Mouse (Mus musculus) forebrain, embryonic 13.5 days (tissue): ENCODE data around the gene A630095N17Rik. TPM values are rescaled to one million over a fixed set of nuclear protein-coding genes. Genes with fewer than 3 reads are reported as not detected.

Experiments
- ATAC-seq: fragments of 200-750 bp; cut with Nextera tagmentation; 2 replicates; pipeline ENCODE4 v1.8.0; 2017
- H3K27ac ChIP-seq: fragments of 300-500 bp; sonication (generic); 2 replicates; pipeline ENCODE4 v1.5.1; 2015; ENCODE audit warnings: inconsistent platforms, mild to moderate bottlenecking, moderate library complexity
- H3K27me3 ChIP-seq: fragments of 300-500 bp; sonication (generic); 2 replicates; pipeline ENCODE4 v1.6.1; 2015; ENCODE audit warnings: mild to moderate bottlenecking, inconsistent platforms
- H3K36me3 ChIP-seq: fragments of 300-500 bp; sonication (generic); 2 replicates; pipeline ENCODE4 v1.6.1; 2015; ENCODE audit warnings: mild to moderate bottlenecking, inconsistent platforms; ENCODE audit not compliant: poor library complexity, severe bottlenecking
- H3K4me1 ChIP-seq: fragments of 300-500 bp; sonication (generic); 2 replicates; pipeline ENCODE4 v1.6.1; 2015; ENCODE audit warnings: inconsistent platforms
- H3K4me2 ChIP-seq: fragments of 300-500 bp; sonication (generic); 2 replicates; pipeline ENCODE4 v1.6.1; 2015; ENCODE audit warnings: inconsistent platforms, mild to moderate bottlenecking, moderate library complexity
- H3K4me3 ChIP-seq: fragments of 300-500 bp; sonication (generic); 2 replicates; pipeline ENCODE4 v1.5.1; 2015; ENCODE audit warnings: mild to moderate bottlenecking, inconsistent platforms
- H3K9ac ChIP-seq: fragments of 300-500 bp; sonication (generic); 2 replicates; pipeline ENCODE4 v1.6.1; 2015; ENCODE audit warnings: mild to moderate bottlenecking, inconsistent platforms
- H3K9me3 ChIP-seq: fragments of 300-500 bp; sonication (generic); replicated peaks from 2 replicates; pipeline ENCODE4 v1.6.1; 2016; ENCODE audit warnings: inconsistent platforms
- WGBS: fragments of 180-500 bp; shearing (Covaris S2); methylation state at CpG from one replicate; pipeline ENCODE4 v1.1.7; 2015; 5-methylcytosine and 5-hydroxymethylcytosine counted together
- polyA plus RNA-seq: library from polyadenylated mRNA; unstranded; fragments of >200 nt; fragmentation: Nextera tagmentation; extraction: Ambion mirVana; gene quantifications from 2 replicates; pipeline ENCODE4 v1.2.1, GENCODE M21; 2015

The A630095N17Rik gene
- polyA plus RNA-seq, 1 experiment from 2014 or later: not detected

GRCm38 (mm10) chr1:75208967-75209678 is 22.8 kb downstream of the A630095N17Rik start:
- H3K4me1 ChIP-seq: peaks cover 42% of the 10 kb centered on the region
- 11% methylated on average over 34 of the region's 34 CpGs for WGBS
- H3K27me3 ChIP-seq: no peaks in the 10 kb centered on the region; the same call in 1 of the 2 replicates
- ATAC-seq: no peak
- peaks cover 24% of the 10 kb centered on the region for H3K36me3 ChIP-seq
- peak overlapping the region; percentile 36 for H3K4me3 ChIP-seq
- peak overlapping the region; percentile 92 for H3K4me2 ChIP-seq
- H3K9ac ChIP-seq: peak overlapping the region; percentile 52
- H3K9me3 ChIP-seq: no peaks in the 10 kb centered on the region
- no peak overlapping the region for H3K27ac ChIP-seq

DNA sequence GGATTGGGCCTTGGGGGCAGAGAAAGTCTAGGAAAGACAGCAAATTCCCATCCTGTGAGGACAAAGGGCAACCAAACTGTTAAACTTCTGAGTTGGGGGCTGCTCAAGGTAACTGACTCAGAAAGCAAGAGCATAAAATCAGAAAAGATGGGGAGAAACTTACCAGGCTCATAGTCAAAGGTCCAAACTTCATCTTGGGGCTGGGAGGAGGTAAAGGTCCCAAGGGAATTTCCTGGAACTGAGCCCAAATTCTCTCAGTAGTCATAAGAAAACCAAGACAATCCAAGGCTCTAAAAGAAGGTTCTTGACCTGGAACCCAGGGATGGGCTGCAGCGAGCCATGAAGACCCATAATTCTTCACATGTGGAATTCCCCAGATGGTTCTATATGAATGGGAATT is 30.7 kb downstream of the A630095N17Rik start:
- no peaks in the 10 kb centered on the region for H3K27me3 ChIP-seq
- WGBS: 95% methylated on average over 1 of the region's 1 CpGs
- no peak for ATAC-seq
- no peaks in the 10 kb centered on the region for H3K4me1 ChIP-seq
- no peak overlapping the region for H3K27ac ChIP-seq
- H3K9ac ChIP-seq: no peak overlapping the region
- H3K4me2 ChIP-seq: no peak overlapping the region
- H3K4me3 ChIP-seq: no peak overlapping the region
- peaks cover 39% of the 10 kb centered on the region for H3K36me3 ChIP-seq
- no peaks in the 10 kb centered on the region for H3K9me3 ChIP-seq

GRCm38 (mm10) chr1:75192452-75192851 is 39.5 kb downstream of the A630095N17Rik start:
- Histone ChIP-seq H3K27me3 (no peaks in the 10 kb centered on the region), H3K9ac (peak overlapping the region; percentile 86), H3K4me1 (peaks cover 26% of the 10 kb centered on the region), H3K9me3 (no peaks in the 10 kb centered on the region), H3K27ac (peak overlapping the region; percentile 83), H3K36me3 (peaks cover 32% of the 10 kb centered on the region), H3K4me3 (peak overlapping the region; percentile 67), H3K4me2 (peak overlapping the region; percentile 93)
- peak; percentile 20; the same call in 1 of the 2 replicates for ATAC-seq
- WGBS: under 1% methylated on average over 19 of the region's 19 CpGs

GRCm38 (mm10) chr1:75191622-75192402 is 40.1 kb downstream of the A630095N17Rik start, which contains the start of the genes Ankzf1 and Atg9a:
Ankzf1 (plus strand) TSS chr1:75192151.
Atg9a (minus strand) TSS chr1:75192196.
- Histone ChIP-seq H3K36me3 (peaks cover 33% of the 10 kb centered on the region), H3K27ac (peak within 1 kb of the TSS; percentile 89), H3K9ac (peak within 1 kb of the TSS; percentile 86), H3K4me1 (peaks cover 26% of the 10 kb centered on the region), H3K27me3 (no peaks in the 10 kb centered on the region), H3K9me3 (no peaks in the 10 kb centered on the region), H3K4me3 (peak within 1 kb of the TSS; percentile 67), H3K4me2 (peak within 1 kb of the TSS; percentile 93)
- peak; percentile 99 for ATAC-seq
- WGBS: under 1% methylated on average over 53 of the region's 56 CpGs

- Histone ChIP-seq H3K36me3 (peaks cover 33% of the 10 kb centered on the region), H3K9me3 (no peaks in the 10 kb centered on the region), H3K27ac (peak overlapping the region; percentile 89), H3K4me3 (peak overlapping the region; percentile 67), H3K4me2 (peak overlapping the region; percentile 93), H3K9ac (peak overlapping the region; percentile 84), H3K4me1 (peaks cover 26% of the 10 kb centered on the region), H3K27me3 (no peaks in the 10 kb centered on the region)
- WGBS: 43% methylated on average over 5 of the region's 5 CpGs
- ATAC-seq: no peak
Observed at GRCm38 (mm10) chr1:75191258-75191621, 40.7 kb downstream of the A630095N17Rik start.

- WGBS: 77% methylated on average over 2 of the region's 2 CpGs
- no peak for ATAC-seq
- peaks cover 26% of the 10 kb centered on the region for H3K4me1 ChIP-seq
- H3K4me3 ChIP-seq: peak overlapping the region; percentile 67; the same call in 1 of the 2 replicates
- 0 out of 2 replicates have a peak overlapping the region, but pooled peaks have one; percentile 84 for H3K9ac ChIP-seq
- peaks cover 33% of the 10 kb centered on the region for H3K36me3 ChIP-seq
- H3K9me3 ChIP-seq: no peaks in the 10 kb centered on the region
- no peaks in the 10 kb centered on the region for H3K27me3 ChIP-seq
- H3K27ac ChIP-seq: no peak overlapping the region
- peak overlapping the region; percentile 93 for H3K4me2 ChIP-seq
Observed at GRCm38 (mm10) chr1:75190577-75190976, 41.3 kb downstream of the A630095N17Rik start.

DNA sequence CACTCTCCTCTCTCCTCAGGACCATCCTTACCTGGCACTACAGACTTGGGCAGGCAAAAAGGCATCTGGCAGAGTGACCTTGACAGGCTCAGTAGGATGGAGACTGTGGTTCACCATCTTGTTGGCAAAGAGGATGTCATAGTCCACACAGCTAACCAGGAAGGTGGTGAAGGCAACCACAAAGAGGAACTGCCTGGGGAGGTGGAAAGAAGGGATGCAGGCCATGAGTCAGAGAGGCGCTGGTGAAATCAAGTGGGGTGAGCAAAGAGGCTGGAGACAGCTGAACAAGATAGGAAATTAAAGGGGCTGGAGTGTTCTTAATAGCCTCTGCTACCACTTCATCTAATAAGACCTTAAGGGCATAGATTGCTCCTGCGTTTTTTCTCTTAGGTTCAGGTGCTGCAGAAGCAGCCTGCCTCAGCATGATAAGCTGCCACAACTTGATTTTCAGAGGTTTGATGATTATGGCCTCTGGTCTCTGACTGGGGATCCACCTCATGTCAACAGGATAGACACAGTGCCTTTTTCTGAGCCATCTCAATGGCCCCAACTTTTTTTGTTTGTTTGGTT is 43.9 kb downstream of the A630095N17Rik start:
- H3K36me3 ChIP-seq: peaks cover 52% of the 10 kb centered on the region
- H3K4me2 ChIP-seq: no peak overlapping the region
- WGBS: 89% methylated on average over 2 of the region's 2 CpGs
- H3K27me3 ChIP-seq: no peaks in the 10 kb centered on the region
- H3K27ac ChIP-seq: no peak overlapping the region
- H3K9ac ChIP-seq: no peak overlapping the region
- ATAC-seq: no peak
- no peaks in the 10 kb centered on the region for H3K9me3 ChIP-seq
- no peak overlapping the region for H3K4me3 ChIP-seq
- H3K4me1 ChIP-seq: peaks cover 19% of the 10 kb centered on the region

- no peak for ATAC-seq
- Histone ChIP-seq H3K9me3 (no peaks in the 10 kb centered on the region), H3K27me3 (no peaks in the 10 kb centered on the region), H3K4me1 (peaks cover 13% of the 10 kb centered on the region), H3K27ac (no peak overlapping the region), H3K36me3 (peaks cover 60% of the 10 kb centered on the region), H3K4me3 (no peak overlapping the region), H3K4me2 (no peak overlapping the region), H3K9ac (no peak overlapping the region)
Observed at GRCm38 (mm10) chr1:75187126-75187525, 44.8 kb downstream of the A630095N17Rik start.

DNA sequence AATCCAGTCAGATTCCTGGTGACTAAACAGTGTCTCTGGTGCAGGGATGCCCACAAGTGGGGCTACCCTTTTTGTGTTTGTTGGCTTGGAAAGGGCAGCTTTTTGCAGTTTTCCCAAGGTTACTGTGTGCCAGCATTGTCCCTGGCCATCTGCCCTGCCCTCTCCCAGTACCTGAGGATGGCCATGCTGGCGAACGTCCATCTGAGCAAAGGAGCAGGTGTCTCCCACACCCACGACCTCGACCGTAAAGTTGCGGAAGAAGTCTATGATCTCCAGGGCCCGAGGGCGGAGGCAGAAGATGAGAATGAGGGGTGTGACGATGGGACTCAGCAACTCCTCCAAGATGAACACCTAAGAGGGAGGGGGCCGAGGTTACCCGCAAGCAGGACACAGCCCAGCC is 46.4 kb downstream of the A630095N17Rik start:
- Histone ChIP-seq H3K4me2 (no peak overlapping the region), H3K36me3 (peaks cover 71% of the 10 kb centered on the region), H3K4me3 (no peak overlapping the region), H3K4me1 (peaks cover 9% of the 10 kb centered on the region), H3K27ac (no peak overlapping the region), H3K27me3 (no peaks in the 10 kb centered on the region), H3K9me3 (no peaks in the 10 kb centered on the region), H3K9ac (no peak overlapping the region)
- ATAC-seq: no peak
- WGBS: 95% methylated on average over 11 of the region's 11 CpGs

DNA sequence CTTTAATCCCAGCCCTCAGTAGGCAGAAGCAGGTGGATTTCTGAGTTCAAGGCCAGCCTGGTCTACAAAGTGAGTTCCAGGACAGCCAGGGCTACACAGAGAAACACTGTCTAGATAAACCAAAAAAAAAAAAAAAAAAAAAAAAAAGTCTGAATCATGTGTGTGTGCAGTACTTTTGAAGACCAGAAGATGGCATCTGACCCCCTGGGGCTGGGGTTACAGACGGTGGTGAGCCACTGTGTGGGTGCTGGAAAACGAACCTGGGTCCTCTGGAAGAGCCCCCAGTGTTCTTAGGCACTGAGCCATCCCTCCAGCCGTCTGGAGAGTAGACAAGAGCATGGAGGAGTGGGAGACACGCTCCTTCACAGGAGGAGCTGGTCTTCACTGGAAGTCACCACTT is 49.7 kb downstream of the A630095N17Rik start:
- Histone ChIP-seq H3K27ac (no peak overlapping the region), H3K4me1 (peaks cover 28% of the 10 kb centered on the region), H3K27me3 (no peaks in the 10 kb centered on the region), H3K4me3 (no peak overlapping the region), H3K9ac (no peak overlapping the region), H3K4me2 (no peak overlapping the region), H3K9me3 (no peaks in the 10 kb centered on the region), H3K36me3 (peaks cover 67% of the 10 kb centered on the region)
- whole genome bisulfite sequencing: 79% methylated on average over 4 of the region's 4 CpGs
- ATAC-seq: no peak

DNA sequence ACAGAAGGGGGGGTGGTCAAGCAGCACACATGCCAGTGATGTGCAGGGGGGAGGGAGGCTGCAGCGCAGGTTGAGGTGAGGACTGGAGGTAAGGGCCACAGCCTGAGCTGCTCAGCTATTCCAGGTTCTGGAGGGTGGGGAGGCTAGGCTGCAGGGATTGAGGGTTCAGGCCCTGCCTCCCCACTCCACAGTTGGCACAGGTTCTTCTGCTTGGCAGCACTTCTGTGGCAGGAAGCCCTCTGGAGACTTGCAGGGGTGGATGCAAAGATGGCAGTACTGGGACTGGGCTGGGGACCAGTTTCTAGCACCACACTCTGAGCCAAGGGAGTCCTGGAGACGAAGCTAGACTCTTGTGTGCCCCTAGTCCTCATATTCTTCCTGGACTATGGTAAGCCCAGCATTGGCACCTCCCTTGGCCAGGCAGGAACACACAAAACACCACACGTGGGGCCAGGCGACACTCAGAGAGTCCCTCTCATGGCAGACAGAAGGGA is 50.5 kb downstream of the A630095N17Rik start:
- Histone ChIP-seq H3K36me3 (peaks cover 67% of the 10 kb centered on the region), H3K9ac (no peak overlapping the region), H3K27me3 (no peaks in the 10 kb centered on the region), H3K4me3 (no peak overlapping the region), H3K9me3 (no peaks in the 10 kb centered on the region), H3K4me1 (peaks cover 28% of the 10 kb centered on the region), H3K27ac (no peak overlapping the region), H3K4me2 (no peak overlapping the region)
- ATAC-seq: no peak
- WGBS: 85% methylated on average over 4 of the region's 4 CpGs

DNA sequence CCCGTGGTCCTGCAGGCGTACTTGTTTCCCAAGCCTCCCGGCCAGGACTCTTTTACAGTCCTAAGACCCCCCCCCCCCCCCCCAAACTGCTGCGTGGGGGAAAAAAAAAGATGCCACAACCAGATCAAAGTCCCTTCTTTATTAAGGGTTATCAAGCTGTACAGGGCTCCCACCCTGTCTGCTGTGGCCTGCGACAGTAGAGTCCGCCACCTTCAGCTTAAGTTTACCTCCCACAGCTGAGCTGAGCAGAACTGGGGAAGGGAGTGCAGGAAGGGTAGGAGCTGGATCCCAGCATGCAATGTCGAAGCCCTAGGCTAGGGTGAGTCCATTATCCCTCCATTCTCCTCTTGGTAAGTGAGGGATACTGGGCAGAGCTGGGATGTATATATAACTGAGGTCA is 51.2 kb downstream of the A630095N17Rik start:
- no peak for ATAC-seq
- Histone ChIP-seq H3K4me2 (peak overlapping the region; percentile 97), H3K36me3 (peaks cover 67% of the 10 kb centered on the region), H3K27me3 (no peaks in the 10 kb centered on the region), H3K9me3 (no peaks in the 10 kb centered on the region), H3K27ac (no peak overlapping the region), H3K4me1 (peaks cover 28% of the 10 kb centered on the region), H3K9ac (no peak overlapping the region), H3K4me3 (peak overlapping the region; percentile 59)
- WGBS: 34% methylated on average over 7 of the region's 7 CpGs
